Mouse (Mus musculus): Measurements from ENCODE around the gene Cfap77. TPM values are rescaled to one million over a fixed set of nuclear protein-coding genes. Genes with fewer than 3 reads are reported as not detected.

The Cfap77 gene
- total RNA-seq, 2 experiments from 2014 or later: 0.31 TPM; not detected in 1

DNA sequence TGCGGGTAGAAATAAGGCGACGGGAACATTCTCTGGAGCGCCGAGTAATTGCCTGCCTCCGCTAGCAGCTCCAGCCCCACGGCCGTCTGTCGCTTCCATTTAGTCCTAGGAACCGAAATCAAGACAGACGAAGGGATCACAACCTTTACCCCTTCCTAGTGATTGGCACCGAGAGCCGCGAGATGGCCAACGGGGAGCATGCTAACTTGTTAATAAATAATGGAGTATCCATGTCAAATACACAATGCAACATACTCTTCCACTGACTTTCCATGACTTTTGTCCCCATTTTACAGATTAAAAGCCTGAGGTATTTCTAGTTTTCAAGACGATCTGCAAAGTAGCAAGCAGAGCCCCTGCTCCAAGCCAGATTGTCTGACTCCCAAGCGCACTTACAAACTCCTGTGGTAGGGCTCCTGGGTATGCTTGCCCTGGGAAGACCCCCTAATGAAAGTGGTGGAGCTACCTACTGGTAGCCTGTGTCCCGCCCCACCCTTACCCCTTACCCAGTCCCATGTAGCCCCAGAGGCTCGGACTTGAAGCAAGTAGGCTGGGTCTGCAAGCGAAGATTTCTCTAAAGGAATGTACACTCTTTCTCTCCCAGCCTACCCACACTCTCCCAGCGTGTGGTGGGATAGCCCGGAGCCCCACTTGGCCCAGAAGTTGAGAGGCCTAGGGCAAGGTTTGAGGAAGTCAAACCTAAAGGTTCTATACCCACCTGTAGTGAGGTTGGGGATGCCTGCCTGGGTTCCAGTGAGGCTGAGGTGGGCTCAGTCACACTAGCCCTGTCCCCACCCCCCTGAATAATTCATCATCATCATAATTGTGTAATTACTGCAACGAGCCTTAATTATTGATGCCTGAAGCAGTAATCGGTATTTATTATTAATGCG lies 144.8 kb downstream of the Cfap77 start:
- intact Hi-C loops (cut with DNase I): no loop called here
- DNase-seq: no peak

GRCm38 (mm10) chr2:28909186-28909817 lies 145.6 kb downstream of the Cfap77 start:
- intact Hi-C loops (cut with DNase I): no loop called here
- no peak for DNase-seq

DNA sequence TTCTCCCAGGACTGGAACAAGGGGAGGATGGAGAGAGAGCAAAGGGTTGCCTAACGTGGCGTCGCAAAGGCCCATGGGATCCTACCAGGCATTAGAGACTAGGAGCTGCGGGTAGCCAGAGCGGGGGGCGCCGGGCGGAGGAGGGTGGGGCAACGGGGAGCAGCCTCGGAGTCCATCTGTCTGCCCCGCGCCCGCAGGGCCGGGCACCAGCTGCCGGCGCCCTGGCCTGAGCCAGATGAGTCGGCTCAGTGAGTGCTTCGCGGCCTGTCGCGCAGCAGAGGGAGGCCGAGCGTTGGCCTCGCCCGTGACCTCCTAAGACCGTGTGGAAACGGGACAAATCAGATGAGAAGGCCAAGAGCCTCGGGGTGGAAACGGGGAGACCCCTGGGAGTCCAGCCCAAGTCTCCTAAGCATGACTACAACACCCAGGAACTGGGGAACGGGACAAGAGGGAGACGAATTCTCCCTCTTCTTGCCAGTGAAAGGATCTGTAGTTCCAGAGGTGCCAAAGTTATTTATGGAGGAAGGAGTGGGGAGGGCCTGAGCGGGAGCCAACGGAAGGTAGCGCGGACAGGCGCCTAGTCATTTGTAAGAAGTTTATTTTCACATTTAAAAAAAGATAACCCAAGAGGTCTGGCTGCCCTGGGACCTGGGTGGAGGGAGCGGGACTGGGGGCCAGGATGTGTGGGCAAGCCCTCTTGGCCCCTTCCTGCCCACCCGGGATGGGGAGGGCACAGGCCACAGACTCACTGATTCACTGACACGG lies 146.3 kb downstream of the Cfap77 start:
- DNase-seq: peak in 1 of 2 experiments; percentile 11
- intact Hi-C loops (cut with DNase I): no loop called here

GRCm38 (mm10) chr2:28907691-28908388 lies 147.0 kb downstream of the Cfap77 start:
- intact Hi-C loops (cut with DNase I): no loop called here

DNA sequence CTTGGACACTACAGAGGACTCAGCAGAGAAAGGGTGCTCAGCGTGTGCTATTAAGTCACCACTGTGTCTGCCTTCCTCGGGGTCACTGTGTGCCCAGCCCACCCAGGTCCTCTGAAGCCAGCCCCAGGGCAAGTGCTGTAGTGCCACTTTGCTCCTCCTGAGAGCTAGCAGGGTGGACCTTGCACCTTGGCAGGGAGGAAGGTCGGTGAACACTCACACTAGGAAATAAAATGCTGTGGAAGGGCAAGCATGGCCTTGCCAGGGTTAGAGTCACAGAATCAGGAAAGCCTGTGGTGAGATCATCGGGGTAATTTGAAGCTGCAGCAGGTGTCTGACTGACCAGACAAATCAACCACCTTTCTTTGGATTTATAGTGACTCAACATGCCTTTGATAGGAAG lies 149.3 kb downstream of the Cfap77 start:
- DNase-seq: no peak
- intact Hi-C loops (cut with DNase I): no loop called here

More at GRCm38 (mm10) chr2:28907691-28908388, 147.0 kb downstream of the Cfap77 start:
- DNase-seq: no peak

GRCm38 (mm10) chr2:28904786-28905185 lies 150.1 kb downstream of the Cfap77 start:
- intact Hi-C loops (cut with DNase I): no loop called here
- no peak for DNase-seq

GRCm38 (mm10) chr2:28903871-28904270 lies 151.0 kb downstream of the Cfap77 start:
- no peak for DNase-seq
- intact Hi-C loops (cut with DNase I): no loop called here

DNA sequence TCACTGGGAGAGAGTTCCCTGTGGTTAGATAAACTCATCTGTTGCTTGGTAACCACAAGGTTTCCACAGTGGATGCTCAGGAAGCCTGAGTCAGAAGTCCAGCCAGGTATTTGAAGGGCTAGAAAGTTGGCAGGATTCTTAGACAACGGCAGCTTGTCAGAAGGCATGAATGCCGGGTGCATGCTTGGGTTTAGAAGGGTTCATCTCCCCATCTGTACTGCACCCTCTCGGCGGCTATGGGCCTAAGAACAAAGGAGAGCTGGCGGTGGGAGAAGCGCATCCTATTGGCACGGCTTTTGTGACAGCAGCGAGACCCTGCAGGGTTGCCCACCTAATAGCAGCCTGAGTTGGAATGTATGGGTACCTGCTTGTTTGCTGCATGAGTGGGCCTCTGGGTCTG lies 152.6 kb downstream of the Cfap77 start:
- DNase-seq: no peak
- intact Hi-C loops (cut with DNase I): no loop called here

DNA sequence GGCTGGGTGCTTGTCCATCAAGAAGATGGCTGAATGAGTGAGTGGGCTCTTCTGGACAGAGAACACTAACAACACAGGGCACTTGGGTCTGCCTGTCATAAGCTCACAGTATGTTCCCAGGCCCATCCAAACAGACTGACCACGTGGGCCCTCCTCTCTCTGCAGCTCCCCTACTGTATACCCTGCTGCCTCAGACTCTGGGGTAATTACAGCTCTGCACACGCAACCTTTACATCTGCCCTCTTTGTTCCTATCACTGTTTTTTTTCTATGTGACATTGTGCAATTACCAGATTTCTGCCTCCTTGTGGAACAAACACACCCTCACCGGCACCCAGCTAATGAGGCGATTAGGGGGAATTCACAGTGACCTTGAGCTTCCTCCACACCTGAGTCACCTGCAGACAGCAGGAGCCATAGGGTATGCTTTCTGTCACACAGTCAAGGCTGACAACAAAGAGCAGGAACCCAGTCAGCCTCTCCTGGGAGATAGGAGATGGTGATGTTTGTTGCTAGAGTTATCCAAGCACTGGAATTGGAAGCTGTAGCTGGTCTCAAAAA lies 157.4 kb downstream of the Cfap77 start:
- intact Hi-C loops (cut with DNase I): no loop called here
- no peak for DNase-seq

DNA sequence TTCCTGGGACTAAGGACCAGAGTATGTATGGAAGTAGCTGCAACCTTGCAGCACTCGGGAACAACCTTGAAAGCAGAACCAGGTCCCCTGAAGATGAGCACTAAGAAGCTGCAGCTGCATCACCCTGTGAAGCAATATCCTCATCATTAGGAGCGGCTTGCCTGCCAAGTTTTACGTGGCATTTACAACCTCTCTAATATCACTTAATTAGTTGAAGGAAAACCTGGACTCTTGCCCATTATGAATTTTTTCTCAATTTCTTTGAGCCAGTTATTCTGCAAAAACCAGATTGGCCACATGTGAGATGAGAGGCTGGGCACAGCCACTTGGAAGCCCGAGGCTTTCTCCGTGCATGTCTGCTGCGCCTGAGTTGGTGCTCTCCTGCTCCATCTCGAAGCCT lies 159.0 kb downstream of the Cfap77 start:
- DNase-seq: no peak
- intact Hi-C loops (cut with DNase I): no loop called here

DNA sequence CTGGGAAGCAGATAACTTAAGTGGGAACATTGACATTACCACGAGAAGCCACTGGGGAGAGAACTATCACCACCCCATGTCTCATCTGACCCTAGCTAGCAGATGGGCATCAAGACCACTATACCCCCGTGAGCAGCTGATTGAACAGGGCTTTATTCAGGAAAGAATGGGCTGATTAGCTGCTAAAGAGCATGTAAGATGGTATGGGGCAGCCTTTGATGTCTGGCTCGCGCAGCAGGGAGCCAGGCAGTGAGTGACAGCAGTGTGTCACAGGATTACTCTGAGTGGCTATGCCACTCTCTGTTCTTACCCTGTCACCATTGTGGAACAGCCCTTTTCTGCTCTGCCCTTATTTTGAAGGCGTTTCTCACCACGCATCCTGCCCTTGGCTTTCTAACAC lies 161.3 kb downstream of the Cfap77 start:
- DNase-seq: no peak
- intact Hi-C loops (cut with DNase I): no loop called here

GRCm38 (mm10) chr2:28892796-28893195 lies 162.1 kb downstream of the Cfap77 start:
- no peak for DNase-seq
- intact Hi-C loops (cut with DNase I): no loop called here

DNA sequence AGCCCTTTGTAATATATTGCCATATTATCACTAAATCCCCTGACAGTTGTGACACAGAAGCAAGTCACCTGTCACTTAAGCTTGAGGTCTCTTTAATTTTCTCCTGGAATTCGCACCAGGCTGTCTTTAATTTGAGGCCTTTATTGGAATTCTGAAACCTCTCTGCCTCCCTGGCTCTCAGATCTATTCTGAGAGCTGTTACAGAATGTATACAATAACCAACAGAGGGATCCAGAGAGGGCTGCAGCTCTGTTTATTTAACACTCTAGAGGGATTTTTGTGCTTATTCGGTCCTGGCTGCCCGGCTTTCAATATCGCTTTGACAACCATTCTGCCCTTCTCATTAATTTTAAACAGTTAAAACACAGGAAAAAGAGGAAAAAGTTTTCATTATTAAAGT lies 170.0 kb downstream of the Cfap77 start:
- no peak for DNase-seq
- intact Hi-C loops (cut with DNase I): no loop called here

GRCm38 (mm10) chr2:28882826-28883485 lies 171.9 kb downstream of the Cfap77 start:
- intact Hi-C loops (cut with DNase I): no loop called here
- DNase-seq: peak; percentile 9 to 26

- no peak for DNase-seq
- intact Hi-C loops (cut with DNase I): no loop called here
Measured at GRCm38 (mm10) chr2:28882047-28882446, 172.8 kb downstream of the Cfap77 start.

DNA sequence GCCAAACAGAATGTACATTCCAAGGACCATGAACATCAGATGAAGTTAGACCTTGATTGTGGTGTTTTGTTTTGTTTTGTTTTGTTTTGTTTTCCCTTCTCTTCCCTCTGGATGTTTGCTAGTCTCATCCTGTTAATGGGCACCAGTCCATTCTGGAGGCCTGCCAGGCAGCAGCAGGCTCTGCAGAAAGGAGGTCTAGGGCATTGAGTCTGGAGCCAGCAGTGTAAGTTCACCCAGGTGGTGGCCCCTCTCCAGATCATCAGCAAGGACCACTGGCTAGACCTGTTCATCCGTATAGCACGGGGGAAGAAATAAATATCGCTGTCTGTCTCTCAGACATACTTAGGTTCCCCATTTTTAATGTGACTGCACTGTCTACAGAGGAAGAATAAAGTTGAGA lies 173.6 kb downstream of the Cfap77 start:
- intact Hi-C loops (cut with DNase I): no loop called here

More for the DNA sequence above, 173.6 kb downstream of the Cfap77 start:
- DNase-seq: peak; percentile 10 to 17
